Mouse (Mus musculus) thymus, postnatal 0 days (tissue): ENCODE measurements around the gene Odf2l. TPM values are rescaled to one million over a fixed set of nuclear protein-coding genes. Genes with fewer than 3 reads are reported as not detected.
A peak's percentile ranks its signal among the peaks of the same experiment; 100 is the strongest.

Experiments
- DNase-seq: peaks from one replicate; pipeline ENCODE4 v3.0.0-alpha.2; 2015; ENCODE audit warnings: low spot score
- polyA plus RNA-seq: library from polyadenylated mRNA; unstranded; fragments of >200 nt; fragmentation: Nextera tagmentation; extraction: Ambion mirVana; gene quantifications from 2 replicates; pipeline ENCODE4 v1.2.1, GENCODE M21; 2015

Gene Odf2l
- 13.0 and 13.4 TPM in 2 replicates for polyA plus RNA-seq

- DNase-seq: peak; percentile 97
These were observed at the start of gene Odf2l for GRCm38 (mm10) chr3:145118254-145119001. Gene Odf2l (plus strand): TSS chr3:145118588.

DNA sequence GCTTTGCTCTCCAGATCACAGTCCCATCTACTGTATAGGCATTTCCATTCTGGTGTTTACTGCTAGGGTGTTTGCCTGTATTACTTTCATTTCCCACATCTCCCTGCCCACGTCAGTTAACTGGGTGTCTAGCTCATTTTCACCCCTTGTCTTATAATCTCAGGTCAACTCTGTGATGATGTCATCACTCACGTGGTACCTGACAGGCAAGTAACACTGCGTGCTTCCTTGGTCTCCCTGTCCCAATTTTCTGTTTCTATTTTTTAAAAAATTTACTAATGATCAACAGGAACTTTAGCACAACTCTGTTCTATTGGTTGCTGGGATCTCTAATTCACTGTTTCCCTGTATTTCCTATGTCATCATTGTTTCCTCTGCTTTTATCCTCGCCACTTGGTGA is 49.4 kb upstream of the Odf2l start:
- DNase-seq: no peak

DNA sequence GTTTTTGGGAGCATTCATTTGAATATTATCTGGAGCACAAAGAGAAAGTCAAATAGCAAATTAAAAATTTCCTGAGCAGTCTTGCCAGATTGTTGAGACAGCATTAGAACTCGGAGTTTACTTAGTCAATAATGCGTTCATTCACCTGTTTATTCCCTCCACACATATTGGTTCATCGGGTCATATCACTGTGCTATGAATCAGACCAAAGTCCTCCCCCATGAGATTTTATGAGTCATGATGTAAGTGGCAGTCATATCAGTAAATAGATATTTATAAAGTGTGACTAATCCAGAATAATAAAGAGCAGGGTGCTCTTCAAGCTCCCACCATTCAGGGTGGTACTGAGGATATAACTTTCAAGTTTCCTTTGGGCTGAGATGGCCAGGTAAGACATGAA is 46.0 kb upstream of the Odf2l start:
- no peak for DNase-seq

DNA sequence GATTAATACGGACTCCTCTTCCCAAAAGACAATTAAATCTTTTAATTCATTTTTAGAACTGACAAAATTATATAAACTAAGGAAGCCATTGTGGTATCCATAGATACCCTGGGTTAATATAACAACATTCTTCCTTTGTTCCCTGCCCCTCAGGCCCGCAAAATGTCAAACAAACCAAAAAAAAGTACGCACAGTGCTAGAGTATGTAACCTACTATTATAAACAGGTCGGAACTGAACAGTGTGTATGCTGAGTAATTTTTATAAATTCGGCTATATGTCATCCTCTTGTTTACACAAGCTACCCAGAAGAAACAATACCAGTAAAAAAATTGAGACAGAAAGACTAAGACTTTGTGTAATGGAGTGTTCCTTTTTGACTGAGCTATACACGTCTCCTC is 40.0 kb upstream of the Odf2l start:
- no peak for DNase-seq

DNA sequence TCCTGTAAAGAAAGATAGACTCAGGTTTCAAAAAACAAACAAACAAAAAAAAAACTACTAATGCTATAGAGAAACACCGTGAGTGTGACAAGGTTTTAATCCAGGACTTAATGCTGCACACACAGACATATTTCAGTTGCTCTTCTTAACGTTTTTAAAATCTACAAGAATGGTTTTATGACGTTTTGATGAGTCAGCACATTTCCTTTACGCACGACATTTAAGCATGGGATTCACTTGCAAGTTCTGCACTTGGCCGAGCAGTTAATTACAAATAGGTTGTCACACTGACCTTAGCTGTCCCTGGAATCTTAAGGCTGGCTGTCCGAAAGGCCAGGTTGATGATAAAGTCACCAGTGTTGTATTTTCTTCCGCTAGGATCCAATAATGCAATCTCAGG is 37.5 kb upstream of the Odf2l start:
- no peak for DNase-seq

DNA sequence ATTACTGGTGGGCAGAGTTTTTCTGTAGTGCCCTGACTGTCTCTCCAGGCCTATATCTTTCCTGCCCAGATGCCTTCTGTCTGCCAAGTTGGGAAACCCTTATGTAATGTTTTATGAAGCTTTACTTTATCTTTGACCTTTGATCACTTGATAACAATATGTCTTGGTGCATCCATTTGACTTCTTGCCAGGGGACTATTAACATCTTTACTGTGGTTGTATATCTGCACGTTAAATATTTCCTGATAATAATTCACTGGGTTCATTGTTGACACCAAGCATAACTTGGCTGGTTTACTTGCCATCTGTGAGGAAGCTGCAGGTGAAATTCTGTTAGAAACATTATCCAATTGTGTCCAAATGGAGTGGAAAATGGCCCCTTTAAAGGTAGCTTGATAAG is 35.3 kb upstream of the Odf2l start:
- DNase-seq: no peak

DNA sequence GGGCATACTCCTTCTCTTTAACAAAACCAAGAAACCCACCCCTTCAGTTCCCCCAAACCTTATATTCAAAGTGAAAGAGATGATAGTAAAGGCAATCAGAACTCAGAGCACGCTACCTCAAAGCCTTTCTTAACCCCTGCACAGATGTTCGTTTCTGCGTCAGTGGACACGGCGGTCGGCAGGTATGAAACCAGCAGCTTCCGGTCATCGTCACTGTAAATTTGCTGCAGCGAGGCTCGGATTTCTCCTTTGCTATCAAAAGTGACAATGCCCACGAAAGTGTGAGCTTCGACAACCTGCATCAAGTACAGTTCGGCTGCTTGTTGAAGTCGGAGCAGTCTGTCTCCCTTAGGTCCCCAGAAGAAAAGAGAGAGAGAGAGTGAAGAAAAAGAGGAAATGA is 32.2 kb upstream of the Odf2l start:
- no peak for DNase-seq

DNA sequence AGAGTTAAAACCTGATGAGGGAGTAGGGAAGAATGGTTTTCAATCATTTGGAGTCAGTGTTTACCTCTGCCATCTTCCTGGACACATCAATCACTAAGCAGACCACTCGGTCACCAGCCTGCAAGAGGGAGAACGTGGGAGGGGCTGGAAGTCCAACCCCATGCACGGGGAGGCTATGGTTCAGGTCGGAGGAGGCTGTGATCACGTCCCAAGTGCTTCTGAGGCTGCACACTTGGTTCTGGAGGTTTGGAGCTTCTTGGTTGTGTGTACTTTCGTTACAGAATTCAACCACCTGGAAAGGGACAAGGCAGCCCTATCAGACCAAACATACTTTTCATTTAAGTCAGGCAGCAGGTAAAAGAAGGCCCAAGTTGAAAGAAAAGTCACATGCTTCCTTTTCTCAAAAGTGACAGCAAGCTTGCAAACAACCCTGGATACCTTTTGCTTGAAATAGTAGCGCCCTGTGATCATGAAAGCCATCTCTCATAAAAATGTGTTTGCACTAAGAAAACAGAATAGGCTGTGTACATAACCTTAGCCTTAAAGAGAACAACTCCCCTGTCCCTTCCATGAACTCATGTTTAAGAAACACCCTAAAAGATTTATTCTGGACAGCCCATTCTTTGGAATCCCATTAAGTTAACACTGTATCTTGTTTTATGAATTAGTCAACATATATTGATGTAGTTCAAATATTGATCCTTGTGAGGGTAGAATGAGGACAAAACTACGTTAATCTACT is 30.4 kb upstream of the Odf2l start:
- DNase-seq: no peak

GRCm38 (mm10) chr3:145099291-145099690 is 19.1 kb upstream of the Odf2l start, which contains the start of gene Clca2:
Gene Clca2 (minus strand): TSS chr3:145099443.
- DNase-seq: no peak

DNA sequence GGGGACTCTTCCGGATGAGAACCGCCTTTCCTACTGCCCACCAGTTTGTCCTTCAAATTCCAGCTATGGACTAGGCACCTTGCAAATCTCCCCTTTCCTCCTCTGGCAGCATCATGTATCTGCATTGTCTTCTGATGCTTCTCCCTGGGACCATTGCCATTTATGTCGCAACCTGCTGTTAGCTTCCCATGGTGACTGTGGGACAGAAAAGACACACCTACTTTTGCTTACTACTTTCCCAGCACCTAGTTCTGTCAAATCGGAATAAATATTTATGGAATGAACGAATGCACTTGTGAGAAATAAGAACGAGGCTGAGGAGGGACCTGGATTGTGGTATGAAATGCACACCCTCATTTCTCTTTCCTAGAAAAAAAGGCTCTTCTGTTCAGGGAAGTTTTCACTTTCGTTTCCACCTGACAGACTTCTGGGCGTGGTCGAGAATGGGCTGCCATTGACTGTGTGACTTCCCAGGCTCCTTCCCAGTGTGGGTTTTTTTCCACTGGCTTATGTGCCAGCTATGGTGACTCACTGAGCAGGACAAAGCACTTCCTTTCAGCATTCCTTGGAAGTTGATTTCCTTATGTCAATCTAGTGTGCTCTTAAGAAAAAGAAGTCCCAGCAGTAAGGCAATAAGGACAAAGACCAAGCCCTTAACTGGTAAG is 16.4 kb upstream of the Odf2l start:
- no peak for DNase-seq

DNA sequence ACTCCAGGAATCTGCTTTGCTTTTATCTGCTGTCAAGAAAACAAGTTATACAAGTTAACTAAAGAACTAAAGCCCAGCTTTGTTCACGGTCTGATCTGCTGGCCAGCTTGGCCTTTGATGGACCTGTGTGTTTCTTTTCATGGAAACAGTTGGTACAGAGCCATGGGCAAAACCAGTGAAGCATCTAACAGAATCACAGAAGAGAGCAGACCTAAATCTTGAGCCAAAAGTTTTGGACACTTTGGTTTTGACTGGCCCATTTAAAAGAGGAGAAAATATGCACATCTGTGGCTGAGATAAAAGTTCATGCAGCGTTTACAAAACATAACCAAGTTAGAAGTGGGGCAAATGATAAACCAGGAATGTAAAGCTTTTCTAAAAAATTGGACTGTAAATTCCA is 15.1 kb upstream of the Odf2l start:
- DNase-seq: no peak

DNA sequence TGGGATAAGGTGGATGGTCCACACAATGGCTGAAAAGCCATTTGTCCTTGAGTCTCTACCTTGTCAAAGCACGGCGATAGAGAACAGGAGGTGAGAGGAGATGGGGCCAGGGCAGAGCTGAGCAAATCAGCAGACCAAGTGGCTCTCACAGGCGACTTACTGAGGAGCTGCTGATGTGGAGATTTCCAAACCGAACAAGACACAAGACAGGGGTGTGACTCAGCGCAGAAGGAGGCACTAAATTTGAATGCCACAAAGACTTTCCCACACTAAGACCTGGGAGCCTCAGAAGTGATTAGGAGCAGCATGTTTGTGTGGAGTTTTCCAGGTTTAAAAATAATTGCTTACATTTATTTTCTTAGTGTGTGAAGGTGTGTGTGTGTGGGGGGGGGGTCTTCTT is 14.6 kb upstream of the Odf2l start:
- DNase-seq: no peak

GRCm38 (mm10) chr3:145105076-145105772 is 13.2 kb upstream of the Odf2l start:
- no peak for DNase-seq

DNA sequence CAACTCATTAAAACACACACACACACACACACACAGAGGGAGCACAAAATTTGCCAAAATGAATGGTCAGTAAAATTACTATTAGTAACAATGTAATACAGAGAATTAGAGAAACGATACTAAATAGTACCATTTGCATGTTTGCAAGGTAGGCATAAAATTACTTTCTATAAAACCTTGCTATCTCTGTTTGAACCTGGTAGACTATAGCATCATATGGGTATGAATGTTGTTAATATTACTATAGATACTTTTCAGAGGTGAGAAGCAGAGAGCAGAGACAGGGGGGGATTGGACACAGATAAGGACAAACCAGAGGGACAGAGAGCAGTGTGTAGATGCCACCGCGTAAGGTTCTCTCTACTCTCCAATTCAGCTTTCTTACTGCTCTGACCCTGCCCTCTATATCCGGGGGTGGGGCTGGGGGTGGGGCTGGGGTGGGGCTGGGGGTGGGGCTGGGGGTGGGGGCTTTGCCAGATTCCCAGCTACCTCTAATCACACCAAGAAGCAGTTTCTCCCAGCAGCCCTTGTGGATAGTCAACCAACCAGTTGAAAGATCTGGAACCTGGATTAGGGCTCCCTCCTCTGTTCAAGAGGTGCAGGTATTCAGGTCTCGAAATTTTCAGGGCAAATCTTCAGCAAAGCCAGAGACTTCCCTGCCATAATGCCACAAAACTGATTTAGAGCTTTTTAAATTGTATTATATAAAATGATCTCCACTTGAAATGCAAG is 12.4 kb upstream of the Odf2l start:
- no peak for DNase-seq

GRCm38 (mm10) chr3:145115169-145115568 is 3.2 kb upstream of the Odf2l start:
- no peak for DNase-seq

GRCm38 (mm10) chr3:145117637-145118036 is 751 bp upstream of the Odf2l start:
- DNase-seq: no peak

DNA sequence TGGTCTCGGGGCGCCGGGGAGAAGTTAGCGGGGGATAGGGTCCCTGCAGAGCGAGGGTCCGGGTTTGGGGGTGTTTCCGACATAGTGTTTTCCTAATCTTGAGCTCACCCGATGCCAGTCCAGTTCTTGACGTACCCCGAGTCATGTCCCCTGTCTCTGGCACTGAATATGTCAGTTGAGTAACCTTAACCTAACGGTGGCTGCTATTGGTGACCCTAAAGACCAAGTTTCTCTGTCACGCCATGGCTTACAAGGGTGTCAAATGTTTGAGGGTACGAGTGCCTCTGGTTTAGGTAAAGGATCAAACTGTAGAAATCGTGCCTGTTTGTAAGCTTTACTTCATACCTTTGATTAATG is 592 bp downstream of the Odf2l start:
- DNase-seq: no peak

DNA sequence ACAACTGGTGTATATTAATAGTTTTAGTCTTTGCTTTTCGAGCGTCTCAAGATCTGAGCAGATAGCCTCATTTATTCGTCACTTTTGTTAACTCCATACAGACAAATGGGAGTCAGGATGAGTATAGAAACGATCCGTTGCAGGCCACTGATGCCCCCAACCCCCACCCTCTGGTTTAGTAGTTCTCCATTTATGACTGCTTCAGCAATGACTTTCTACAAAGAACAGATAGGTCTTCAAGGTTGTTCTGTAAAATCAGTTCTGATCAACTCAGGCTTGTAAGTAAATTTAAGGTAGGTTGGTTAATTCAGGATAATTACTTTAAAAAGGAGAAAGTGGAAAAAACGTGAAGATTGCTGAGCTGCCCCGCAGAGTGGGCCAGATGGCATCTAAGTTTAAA is 1.0 kb downstream of the Odf2l start:
- DNase-seq: no peak

- DNase-seq: no peak
These were observed 8.2 kb downstream of the Odf2l start for GRCm38 (mm10) chr3:145126618-145127017.

GRCm38 (mm10) chr3:145129356-145129755 is 11.0 kb downstream of the Odf2l start:
- no peak for DNase-seq
